Mouse (Mus musculus): Measurements from ENCODE around the gene Zfp316. TPM values are rescaled to one million over a fixed set of nuclear protein-coding genes. Genes with fewer than 3 reads are reported as not detected.

Zfp316 gene
- total RNA-seq, 4 experiments from 2014 or later = 3.5 to 4.8 (median 4.4) TPM

GRCm38 (mm10) chr5:143284762-143285161 is 14.9 kb upstream of the Zfp316 start:
- no peak for DNase-seq (ENCODE audit: low spot score in 2 of 2)

GRCm38 (mm10) chr5:143279247-143279646 is 9.4 kb upstream of the Zfp316 start:
- no peak for DNase-seq (ENCODE audit: low spot score in 2 of 2)

GRCm38 (mm10) chr5:143275761-143276160 is 5.9 kb upstream of the Zfp316 start:
- no peak for DNase-seq (ENCODE audit: low spot score in 2 of 2)

GRCm38 (mm10) chr5:143272540-143273330 is 2.9 kb upstream of the Zfp316 start:
- DNase-seq (ENCODE audit: low spot score in 2 of 2) = no peak

- DNase-seq (ENCODE audit: low spot score in 2 of 2) = no peak
These were observed 2.3 kb upstream of the Zfp316 start for GRCm38 (mm10) chr5:143272108-143272507.

GRCm38 (mm10) chr5:143271642-143272041 is 1.8 kb upstream of the Zfp316 start:
- no peak for DNase-seq (ENCODE audit: low spot score in 2 of 2)

- DNase-seq (ENCODE audit: low spot score in 2 of 2) = no peak
These were observed 313 bp upstream of the Zfp316 start for GRCm38 (mm10) chr5:143270151-143270519.

GRCm38 (mm10) chr5:143268985-143269362 is 848 bp downstream of the Zfp316 start:
- DNase-seq (ENCODE audit: low spot score in 2 of 2) = no peak

- DNase-seq (ENCODE audit: low spot score in 2 of 2) = no peak
These were observed 3.0 kb downstream of the Zfp316 start for GRCm38 (mm10) chr5:143266794-143267193.

GRCm38 (mm10) chr5:143265409-143265808 is 4.4 kb downstream of the Zfp316 start:
- DNase-seq (ENCODE audit: low spot score in 2 of 2) = no peak

- no peak for DNase-seq (ENCODE audit: low spot score in 2 of 2)
These were observed 5.1 kb downstream of the Zfp316 start for GRCm38 (mm10) chr5:143264689-143265088.

GRCm38 (mm10) chr5:143261636-143262035 is 8.2 kb downstream of the Zfp316 start:
- DNase-seq (ENCODE audit: low spot score in 2 of 2) = no peak

GRCm38 (mm10) chr5:143255802-143256201 is 14.0 kb downstream of the Zfp316 start:
- no peak for DNase-seq (ENCODE audit: low spot score in 2 of 2)

GRCm38 (mm10) chr5:143255131-143255519 is 14.7 kb downstream of the Zfp316 start:
- no peak for DNase-seq (ENCODE audit: low spot score in 2 of 2)

GRCm38 (mm10) chr5:143254487-143255130 is 15.2 kb downstream of the Zfp316 start:
- DNase-seq (ENCODE audit: low spot score in 2 of 2) = no peak

GRCm38 (mm10) chr5:143253881-143254486 is 15.8 kb downstream of the Zfp316 start:
- DNase-seq (ENCODE audit: low spot score in 2 of 2) = no peak

GRCm38 (mm10) chr5:143253186-143253880 is 16.5 kb downstream of the Zfp316 start:
- no peak for DNase-seq (ENCODE audit: low spot score in 2 of 2)

- no peak for DNase-seq (ENCODE audit: low spot score in 2 of 2)
These were observed 17.0 kb downstream of the Zfp316 start for GRCm38 (mm10) chr5:143252791-143253185.

- no peak for DNase-seq (ENCODE audit: low spot score in 2 of 2)
These were observed 17.8 kb downstream of the Zfp316 start for GRCm38 (mm10) chr5:143252039-143252438.

GRCm38 (mm10) chr5:143244926-143245325 is 24.9 kb downstream of the Zfp316 start:
- DNase-seq (ENCODE audit: low spot score in 2 of 2) = no peak

GRCm38 (mm10) chr5:143236036-143236435 is 33.8 kb downstream of the Zfp316 start:
- no peak for DNase-seq (ENCODE audit: low spot score in 2 of 2)
